In genomic region chr6:101365795-101366194, GRCm38 (mm10) we compare ENCODE assay signal across 17 mouse cellular contexts. TPM values are rescaled to one million over a fixed set of nuclear protein-coding genes. Genes with fewer than 3 reads are reported as not detected.
DNase-seq lines count a peak whose midpoint lies in the region; ATAC-seq and TF ChIP-seq lines count a peak whose summit lies in the region.
"Had no signal": no experiment of that assay in that cellular context is flagged by ENCODE, and none has a peak within 500 bp of the region (broad histone marks: within the 10 kb centered on the region; RNA-seq: fewer than 3 reads in every experiment).

No protein-coding gene starts in this region.

- peaks cover 9% of the 10 kb centered on the region for H3K4me1 ChIP-seq in forebrain, embryonic 15.5 days
- peaks cover 20% of the 10 kb centered on the region for H3K4me1 ChIP-seq in forebrain, embryonic 10.5 days
- peaks cover 63% of the 10 kb centered on the region for H3K4me1 ChIP-seq in heart, embryonic 16.5 days (ENCODE audit: control insufficient read depth, insufficient read depth, low read length)
- peaks cover 33% of the 10 kb centered on the region for H3K4me1 ChIP-seq in midbrain, embryonic 10.5 days
- no peaks in the 10 kb centered on the region for H3K4me1 ChIP-seq in midbrain, postnatal 0 days (ENCODE audit: insufficient read depth, low read length)
- H3K4me1 ChIP-seq in limb, embryonic 13.5 days: peaks cover 52% of the 10 kb centered on the region

- H3K9me3 ChIP-seq in forebrain, embryonic 15.5 days: no peaks in the 10 kb centered on the region
- H3K9me3 ChIP-seq in forebrain, embryonic 10.5 days: no peaks in the 10 kb centered on the region
- no peaks in the 10 kb centered on the region for H3K9me3 ChIP-seq in heart, embryonic 16.5 days (replicated peaks; ENCODE audit: control insufficient read depth, low read length)
- no peaks in the 10 kb centered on the region for H3K9me3 ChIP-seq in midbrain, embryonic 10.5 days (replicated peaks)
- no peaks in the 10 kb centered on the region for H3K9me3 ChIP-seq in midbrain, postnatal 0 days (ENCODE audit: low read length)
- no peaks in the 10 kb centered on the region for H3K9me3 ChIP-seq in limb, embryonic 13.5 days
- H3K9me3 ChIP-seq: liver, embryonic 12.5 days had no signal

- H3K36me3 ChIP-seq in forebrain, embryonic 15.5 days: no peaks in the 10 kb centered on the region
- no peaks in the 10 kb centered on the region for H3K36me3 ChIP-seq in forebrain, embryonic 10.5 days (replicated peaks)
- H3K36me3 ChIP-seq in heart, embryonic 16.5 days (ENCODE audit: control insufficient read depth, insufficient read depth): peaks cover 13% of the 10 kb centered on the region
- H3K36me3 ChIP-seq in midbrain, embryonic 10.5 days: 0 out of 2 replicates have a peak, but pooled peaks cover 4% of the 10 kb centered on the region
- H3K36me3 ChIP-seq in midbrain, postnatal 0 days (ENCODE audit: insufficient read depth, low read length): no peaks in the 10 kb centered on the region
- peaks cover 9% of the 10 kb centered on the region for H3K36me3 ChIP-seq in limb, embryonic 13.5 days
- H3K36me3 ChIP-seq: liver, embryonic 12.5 days had no signal

- no peak overlapping the region for H3K4me2 ChIP-seq in forebrain, embryonic 15.5 days (replicated peaks)
- no peak overlapping the region for H3K4me2 ChIP-seq in heart, embryonic 16.5 days (ENCODE audit: low read depth, low read length)
- H3K4me2 ChIP-seq in midbrain, postnatal 0 days (ENCODE audit: low read depth, low read length, poor library complexity, severe bottlenecking): no peak overlapping the region
- peak overlapping the region; percentile 14; the same call in 1 of the 2 replicates for H3K4me2 ChIP-seq in limb, embryonic 13.5 days (replicated peaks)
- H3K4me2 ChIP-seq: liver, embryonic 12.5 days had no signal

- peak; percentile 35; the same call in 1 of the 2 replicates for ATAC-seq in forebrain, embryonic 15.5 days (replicated peaks)
- ATAC-seq in heart, embryonic 16.5 days (replicated peaks; ENCODE audit: extremely low read depth, insufficient read depth, low FRiP score): no peak
- ATAC-seq in midbrain, postnatal 0 days (ENCODE audit: low FRiP score): no peak
- ATAC-seq in limb, embryonic 13.5 days (ENCODE audit: low FRiP score, low read depth): no peak
- ATAC-seq: forebrain, embryonic 14.5 days; liver, embryonic 12.5 days had no signal

- H3K9ac ChIP-seq in forebrain, embryonic 15.5 days (replicated peaks): no peak overlapping the region
- H3K9ac ChIP-seq in heart, embryonic 16.5 days (ENCODE audit: low read length): peak overlapping the region; percentile 3; the same call in 1 of the 2 replicates
- no peak overlapping the region for H3K9ac ChIP-seq in midbrain, postnatal 0 days (replicated peaks; ENCODE audit: low read length, poor library complexity, severe bottlenecking)
- no peak overlapping the region for H3K9ac ChIP-seq in limb, embryonic 13.5 days
- H3K9ac ChIP-seq: liver, embryonic 12.5 days had no signal

- no peak for TF ChIP-seq CTCF in midbrain, postnatal 0 days (IDR thresholded peaks at IDR 0.05)

- no peaks in the 10 kb centered on the region for H3K27me3 ChIP-seq in forebrain, embryonic 15.5 days
- H3K27me3 ChIP-seq in forebrain, embryonic 10.5 days (ENCODE audit: poor library complexity, severe bottlenecking): no peaks in the 10 kb centered on the region
- no peaks in the 10 kb centered on the region for H3K27me3 ChIP-seq in heart, embryonic 16.5 days (ENCODE audit: control insufficient read depth, insufficient read depth, low read length)
- H3K27me3 ChIP-seq in midbrain, embryonic 10.5 days (ENCODE audit: low read depth, poor library complexity, severe bottlenecking): peaks cover 41% of the 10 kb centered on the region
- 0 out of 2 replicates have a peak, but pooled peaks cover 3% of the 10 kb centered on the region for H3K27me3 ChIP-seq in midbrain, postnatal 0 days (ENCODE audit: insufficient read depth, low read length)
- no peaks in the 10 kb centered on the region for H3K27me3 ChIP-seq in limb, embryonic 13.5 days
- H3K27me3 ChIP-seq: liver, embryonic 12.5 days had no signal

- H3K4me3 ChIP-seq in forebrain, embryonic 15.5 days: no peak overlapping the region
- H3K4me3 ChIP-seq in forebrain, embryonic 10.5 days: no peak overlapping the region
- no peak overlapping the region for H3K4me3 ChIP-seq in heart, embryonic 16.5 days (ENCODE audit: low read length)
- no peak overlapping the region for H3K4me3 ChIP-seq in midbrain, embryonic 10.5 days
- no peak overlapping the region for H3K4me3 ChIP-seq in midbrain, postnatal 0 days (ENCODE audit: low read depth, low read length)
- H3K4me3 ChIP-seq in limb, embryonic 13.5 days: no peak overlapping the region
- H3K4me3 ChIP-seq: liver, embryonic 12.5 days had no signal

- no peak overlapping the region for H3K27ac ChIP-seq in forebrain, embryonic 15.5 days (replicated peaks)
- H3K27ac ChIP-seq in forebrain, embryonic 10.5 days: no peak overlapping the region
- peak overlapping the region; percentile 90 for H3K27ac ChIP-seq in heart, embryonic 16.5 days (ENCODE audit: low read length)
- peak overlapping the region; percentile 68; the same call in 1 of the 2 replicates for H3K27ac ChIP-seq in midbrain, embryonic 10.5 days (replicated peaks)
- no peak overlapping the region for H3K27ac ChIP-seq in midbrain, postnatal 0 days (ENCODE audit: low read depth, low read length)
- H3K27ac ChIP-seq in limb, embryonic 13.5 days: no peak overlapping the region
- H3K27ac ChIP-seq: liver, embryonic 12.5 days had no signal

- WGBS in forebrain, embryonic 15.5 days: 48% methylated on average over 6 of the region's 6 CpGs
- WGBS in forebrain, embryonic 10.5 days: 83% methylated on average over 6 of the region's 6 CpGs
- WGBS in heart, embryonic 16.5 days: 50% methylated on average over 6 of the region's 6 CpGs
- WGBS in midbrain, embryonic 10.5 days: 83% methylated on average over 6 of the region's 6 CpGs
- WGBS in midbrain, postnatal 0 days: 75% methylated on average over 6 of the region's 6 CpGs
- 31% methylated on average over 6 of the region's 6 CpGs for WGBS in limb, embryonic 13.5 days

- DNase-seq in forebrain, embryonic 10.5 days (ENCODE audit: extremely low spot score, low spot score): no peak
- DNase-seq in heart, postnatal 14 days: no peak
- no peak for DNase-seq in midbrain, embryonic 10.5 days (ENCODE audit: low spot score)
- DNase-seq in midbrain, postnatal 0 days (ENCODE audit: low spot score): no peak
- no peak for DNase-seq in right cerebral cortex, adult 18-20 months
- DNase-seq: adrenal gland, postnatal 36 days; cerebellum, adult 9-11 months; kidney, adult 18-20 months; kidney, postnatal 36 days; right cerebral cortex, postnatal 14 days; thymus, postnatal 36 days had no signal

- intact Hi-C loops in heart, postnatal 14 days (cut with DNase I): no loop called here

RNA-seq across cellular contexts. Expression of gene Pdzrn3, which starts 11.9 kb away (rescaled TPM):
- 21.9 and 24.0 TPM in 2 replicates for polyA plus RNA-seq in forebrain, embryonic 15.5 days (2015; fragmentation: Nextera tagmentation; extraction: Ambion mirVana)
- 3.7 and 4.6 TPM in 2 replicates for polyA plus RNA-seq in forebrain, embryonic 10.5 days (2016; fragmentation: Nextera tagmentation; extraction: Ambion mirVana)
- 13.1 and 14.5 TPM in 2 replicates for polyA plus RNA-seq in heart, embryonic 16.5 days (2015; fragmentation: Nextera tagmentation; extraction: Ambion mirVana)
- 10 to 100 TPM; 33.4 to 35.0 TPM for total RNA-seq in heart, postnatal 14 days (2021)
- 5.4 and 6.1 TPM in 2 replicates for polyA plus RNA-seq in midbrain, embryonic 10.5 days (2016; fragmentation: Nextera tagmentation; extraction: Ambion mirVana)
- 26.0 and 27.2 TPM in 2 replicates for total RNA-seq in midbrain, postnatal 0 days (2014; rRNA removed)
- polyA plus RNA-seq in midbrain, postnatal 0 days (2015; fragmentation: Nextera tagmentation; extraction: Ambion mirVana): 10.7 and 10.8 TPM in 2 replicates
- 12.8 and 12.9 TPM in 2 replicates for polyA plus RNA-seq in limb, embryonic 13.5 days (2015; fragmentation: Nextera tagmentation; extraction: Ambion mirVana)
- total RNA-seq: neutrophil, adult 5-6 weeks had no signal

Comparison
In these comparisons a context has a peak if more than half of its experiments do, and no peak if none do; other contexts are left out.
1. H3K27ac ChIP-seq: peak in heart, embryonic 16.5 days (single experiment) and midbrain, embryonic 10.5 days (single experiment); none in forebrain, embryonic 15.5 days (single experiment), forebrain, embryonic 10.5 days (single experiment), midbrain, postnatal 0 days (single experiment) and limb, embryonic 13.5 days (single experiment).